Mouse (Mus musculus) ZHBTc4 (cell line): ENCODE data around the gene Pdlim4.

Experiments
- DNase-seq: peaks from one replicate; pipeline ENCODE4 v3.0.0-alpha.2; 2011; ENCODE audit warnings: low read depth, low spot score

The Pdlim4 gene

DNA sequence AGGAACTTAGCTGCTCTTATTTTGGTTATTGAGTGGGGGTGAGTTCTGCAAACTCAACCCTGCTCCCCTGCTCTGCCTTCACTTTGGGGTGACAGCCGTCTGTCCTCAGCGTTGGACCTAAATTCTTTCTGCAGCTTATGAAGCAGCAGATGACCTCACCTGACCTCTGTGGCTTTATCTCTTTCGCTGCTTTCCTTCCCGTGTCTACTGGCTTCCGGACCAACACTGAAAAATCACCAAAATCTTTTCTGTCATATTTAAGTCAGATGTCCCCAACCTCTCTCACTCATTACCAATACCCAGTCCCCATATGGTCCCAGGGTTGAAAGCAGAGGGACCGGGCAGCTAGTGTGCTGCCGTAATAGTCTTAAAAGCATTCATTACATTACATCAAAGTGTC is 23.4 kb upstream of the Pdlim4 start:
- DNase-seq: no peak

DNA sequence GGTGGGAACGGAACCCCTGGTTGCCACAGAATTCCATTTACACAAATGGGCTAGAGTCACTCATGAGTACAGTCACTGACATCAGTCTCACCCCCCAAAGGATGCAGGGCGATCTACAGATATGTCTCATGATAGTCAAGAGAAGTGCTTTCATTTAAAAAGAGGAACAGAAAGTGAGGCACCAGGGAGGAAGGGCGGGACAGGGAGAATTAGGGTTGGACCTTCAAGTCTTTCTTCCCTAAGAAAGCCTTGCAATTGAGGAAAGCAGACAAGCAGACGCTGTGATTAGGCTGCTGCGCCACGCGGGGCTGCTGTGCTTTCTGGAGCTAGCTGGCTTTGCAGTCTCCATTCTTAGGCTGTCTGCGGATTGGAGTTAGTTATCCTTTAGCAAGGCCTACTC is 22.9 kb upstream of the Pdlim4 start:
- DNase-seq: peak; percentile 26

- no peak for DNase-seq
Measured at GRCm38 (mm10) chr11:54090091-54090879, 21.5 kb upstream of the Pdlim4 start.

DNA sequence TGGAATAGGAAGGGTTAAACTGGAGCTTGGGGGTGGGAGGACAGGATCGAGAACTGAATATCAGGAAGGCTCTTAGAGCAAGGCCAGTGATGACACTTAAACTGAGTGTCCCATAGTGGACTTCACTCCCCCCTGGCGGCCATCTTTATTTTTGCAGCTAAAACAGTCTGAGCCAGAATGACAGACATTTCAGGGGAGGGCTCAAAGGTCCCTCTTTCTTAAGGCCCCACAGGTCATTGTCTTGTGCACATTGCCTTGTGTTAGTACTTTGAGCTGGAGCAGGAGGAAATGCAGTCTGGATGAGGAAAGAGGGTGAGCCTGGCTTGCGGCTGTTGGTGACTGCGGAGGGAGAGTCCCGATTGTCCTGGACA is 20.1 kb upstream of the Pdlim4 start:
- DNase-seq: peak; percentile 58

DNA sequence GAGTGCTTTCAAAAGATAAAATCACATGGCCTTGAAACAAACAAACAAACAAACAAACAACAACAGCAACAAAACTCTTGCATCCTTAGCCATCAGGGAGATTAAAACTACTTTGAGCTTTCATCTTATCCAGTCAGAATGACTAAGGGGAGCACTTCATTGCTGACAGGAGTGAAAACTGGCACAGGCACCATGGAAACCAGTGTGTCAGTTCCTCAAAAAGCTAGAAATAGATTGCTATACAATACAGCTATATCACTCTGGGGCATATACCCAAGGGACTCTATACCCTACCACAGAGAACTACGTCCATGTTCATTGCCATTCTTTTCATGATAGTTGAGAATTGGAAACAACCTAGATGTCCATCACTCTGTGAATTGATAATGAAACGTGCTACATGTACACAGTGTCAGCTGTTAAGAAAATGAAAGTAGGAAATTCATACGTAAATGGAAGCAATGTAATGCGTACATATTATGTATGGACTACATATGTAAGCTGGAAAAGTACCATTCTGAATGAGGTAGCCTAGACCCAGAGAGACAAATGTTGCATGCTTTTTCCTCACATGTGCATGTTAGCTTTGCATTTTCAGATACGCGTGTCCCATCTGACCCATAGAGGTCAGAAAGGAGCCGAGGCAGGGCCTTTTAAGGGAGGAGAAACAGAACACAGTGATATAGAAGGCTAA is 19.6 kb upstream of the Pdlim4 start:
- no peak for DNase-seq

- peak; percentile 63 for DNase-seq
Measured at GRCm38 (mm10) chr11:54085816-54086215, 17.0 kb upstream of the Pdlim4 start.

- no peak for DNase-seq
Measured at GRCm38 (mm10) chr11:54084976-54085375, 16.2 kb upstream of the Pdlim4 start.

DNA sequence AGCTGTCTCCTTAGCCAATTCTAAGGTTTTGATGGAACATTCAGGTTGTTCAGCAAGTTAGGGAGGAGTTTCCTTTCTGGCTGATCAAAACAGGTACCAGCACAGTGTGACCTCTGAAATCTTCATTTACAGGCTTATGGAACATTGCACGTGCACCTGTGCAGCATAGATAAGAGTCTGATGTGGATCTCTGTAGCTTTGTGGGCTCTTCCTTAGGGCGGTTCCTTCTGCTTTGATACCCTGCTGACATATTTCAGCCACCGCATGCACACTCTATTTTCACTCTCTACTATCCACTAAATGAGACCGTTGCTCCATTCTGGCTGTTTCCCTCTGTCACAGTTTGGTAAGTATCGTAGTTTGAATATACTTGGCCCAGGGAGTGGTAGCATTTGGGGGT is 13.9 kb upstream of the Pdlim4 start:
- no peak for DNase-seq

DNA sequence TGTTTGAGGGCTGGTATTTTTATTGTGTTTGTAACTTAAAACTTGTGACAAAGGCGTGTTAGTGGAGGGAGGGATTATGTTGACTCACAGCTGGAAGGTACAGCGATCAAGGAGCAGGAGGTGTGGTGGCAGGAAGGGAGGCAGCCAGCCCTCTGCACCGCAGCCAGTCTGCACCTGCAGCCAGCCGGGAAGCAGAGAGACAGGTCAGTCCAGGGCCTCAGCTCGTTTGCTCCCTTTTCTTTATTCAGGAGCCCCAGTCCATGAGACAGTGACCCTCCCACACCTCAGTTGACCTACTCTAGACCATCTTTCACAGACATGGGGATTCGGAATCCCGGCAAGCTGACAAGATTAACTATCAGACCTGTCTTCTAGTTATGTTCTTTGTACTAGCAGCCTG is 11.6 kb upstream of the Pdlim4 start:
- no peak for DNase-seq

- DNase-seq: no peak
Measured at GRCm38 (mm10) chr11:54076101-54076500, 7.3 kb upstream of the Pdlim4 start.

- DNase-seq: no peak
Measured at GRCm38 (mm10) chr11:54075353-54075752, 6.5 kb upstream of the Pdlim4 start.

DNA sequence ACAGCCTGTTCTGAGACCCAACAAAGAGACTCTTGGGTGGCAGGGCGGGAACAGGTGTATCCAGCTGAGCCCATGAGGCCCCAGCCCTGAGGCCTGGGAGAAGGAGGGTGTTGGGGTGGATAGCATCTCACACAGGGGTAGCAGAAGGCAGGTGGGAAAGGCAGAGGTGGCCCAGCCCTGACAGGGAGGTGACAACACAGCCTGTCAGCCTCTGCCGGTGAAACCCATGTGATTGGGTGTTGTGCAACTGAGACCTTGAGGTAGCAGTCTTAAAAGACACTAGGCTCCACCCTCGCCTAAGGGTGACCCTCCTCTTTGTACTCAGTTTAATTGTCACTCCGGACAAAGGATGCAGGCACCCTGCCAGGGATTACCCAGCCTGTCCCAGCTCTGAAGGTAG is 4.5 kb upstream of the Pdlim4 start:
- peak; percentile 92 for DNase-seq

- peak; percentile 60 for DNase-seq
Measured at GRCm38 (mm10) chr11:54071726-54072445, 3.1 kb upstream of the Pdlim4 start.

DNA sequence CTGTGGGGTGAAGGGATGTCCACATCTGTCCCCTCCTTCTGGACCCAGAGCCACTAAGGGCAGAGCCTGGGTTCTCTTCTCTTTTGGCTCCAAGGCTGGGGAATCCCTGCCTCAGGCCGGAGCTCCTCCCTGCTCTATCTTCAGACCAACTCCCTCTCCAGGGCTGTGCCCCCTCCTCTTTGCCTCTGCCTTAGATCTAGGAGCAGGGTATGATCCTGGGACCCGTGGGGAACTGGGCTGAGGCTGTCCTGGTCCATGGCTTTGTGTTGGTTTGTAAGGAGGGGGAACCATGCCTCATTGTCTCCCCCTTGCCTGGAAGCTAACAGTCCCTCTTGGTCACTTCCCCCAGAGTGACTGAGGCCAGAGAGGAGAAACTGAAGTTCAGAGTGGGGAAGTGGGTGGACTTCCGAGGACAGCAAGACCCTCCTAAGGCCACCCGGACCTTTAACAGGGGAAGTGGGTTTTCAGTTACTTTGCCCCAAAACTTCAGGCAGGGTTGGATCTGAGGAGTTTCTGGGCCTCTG is 756 bp downstream of the Pdlim4 start:
- DNase-seq: no peak

GRCm38 (mm10) chr11:54067318-54067995 is 1.4 kb downstream of the Pdlim4 start:
- no peak for DNase-seq

DNA sequence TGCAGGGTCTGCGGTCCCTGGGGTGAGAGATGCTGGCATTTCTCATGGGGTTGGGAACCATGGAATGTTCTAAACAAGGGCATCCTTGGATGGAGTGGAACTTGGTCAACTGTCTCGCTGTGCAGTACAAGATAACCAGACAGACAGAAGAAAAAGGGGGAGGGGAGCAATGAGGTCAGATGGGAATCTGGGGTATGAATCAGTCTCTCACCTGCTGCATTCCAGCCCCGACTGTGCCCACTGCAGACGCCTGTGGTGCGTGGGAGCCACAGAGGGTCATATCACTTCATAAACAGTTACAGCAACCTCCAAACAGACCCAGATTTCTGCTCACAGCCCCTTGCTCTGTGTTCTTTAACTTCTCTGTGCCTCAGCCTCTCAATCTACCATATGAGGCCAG is 2.4 kb downstream of the Pdlim4 start:
- no peak for DNase-seq

- no peak for DNase-seq
Measured at GRCm38 (mm10) chr11:54065915-54066178, 3.0 kb downstream of the Pdlim4 start.

GRCm38 (mm10) chr11:54065106-54065914 is 3.5 kb downstream of the Pdlim4 start:
- no peak for DNase-seq

DNA sequence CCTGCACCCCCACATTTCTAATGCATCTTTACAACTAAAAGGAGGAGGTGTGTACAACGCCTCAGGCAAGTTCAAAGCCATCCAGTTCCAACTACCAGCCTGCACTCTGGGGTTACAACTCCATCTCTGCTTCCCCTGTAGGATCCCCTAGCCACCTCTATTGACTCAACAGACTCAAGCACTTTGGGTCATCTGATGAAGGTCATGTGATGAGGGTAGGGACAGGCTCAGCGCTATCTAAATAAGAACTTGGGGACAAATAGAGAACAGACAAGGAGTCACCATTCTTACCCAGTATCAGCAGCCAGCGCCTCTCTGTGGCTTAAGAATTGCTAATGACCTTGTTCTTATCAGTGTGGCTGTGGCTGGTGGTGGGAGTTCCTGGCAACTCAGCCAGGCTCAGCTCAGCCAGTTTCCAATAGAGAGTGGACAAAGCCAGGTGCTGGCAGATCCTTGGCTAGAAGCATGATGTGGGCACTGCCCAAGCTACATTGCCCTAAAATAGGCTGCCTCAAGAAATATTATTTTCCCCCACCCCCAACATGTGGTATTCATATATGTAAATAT is 4.3 kb downstream of the Pdlim4 start:
- DNase-seq: no peak

DNA sequence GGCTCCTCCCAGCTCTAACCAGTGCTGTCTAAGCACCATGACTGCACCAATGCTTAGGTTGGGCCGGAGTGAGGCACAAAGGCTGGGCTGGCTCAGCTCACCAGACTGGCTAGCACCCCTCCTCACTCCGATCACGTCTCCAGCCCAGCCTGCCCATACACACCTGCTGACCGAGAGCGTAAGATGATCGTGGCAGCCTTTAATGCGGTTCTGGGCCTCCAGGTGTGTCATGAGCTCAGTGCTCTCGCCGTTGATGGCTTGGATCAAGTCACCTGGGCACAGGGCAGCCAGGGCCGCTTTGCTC is 5.4 kb downstream of the Pdlim4 start:
- DNase-seq: no peak
